Mouse (Mus musculus) retina, adult 2 months (tissue): ENCODE data around the gene Lsm4.

ENCODE experiments used
- DNase-seq: peaks from one replicate; pipeline ENCODE4 v3.0.0-alpha.2; 2012; ENCODE audit warnings: low read depth, low spot score

Gene Lsm4

DNA sequence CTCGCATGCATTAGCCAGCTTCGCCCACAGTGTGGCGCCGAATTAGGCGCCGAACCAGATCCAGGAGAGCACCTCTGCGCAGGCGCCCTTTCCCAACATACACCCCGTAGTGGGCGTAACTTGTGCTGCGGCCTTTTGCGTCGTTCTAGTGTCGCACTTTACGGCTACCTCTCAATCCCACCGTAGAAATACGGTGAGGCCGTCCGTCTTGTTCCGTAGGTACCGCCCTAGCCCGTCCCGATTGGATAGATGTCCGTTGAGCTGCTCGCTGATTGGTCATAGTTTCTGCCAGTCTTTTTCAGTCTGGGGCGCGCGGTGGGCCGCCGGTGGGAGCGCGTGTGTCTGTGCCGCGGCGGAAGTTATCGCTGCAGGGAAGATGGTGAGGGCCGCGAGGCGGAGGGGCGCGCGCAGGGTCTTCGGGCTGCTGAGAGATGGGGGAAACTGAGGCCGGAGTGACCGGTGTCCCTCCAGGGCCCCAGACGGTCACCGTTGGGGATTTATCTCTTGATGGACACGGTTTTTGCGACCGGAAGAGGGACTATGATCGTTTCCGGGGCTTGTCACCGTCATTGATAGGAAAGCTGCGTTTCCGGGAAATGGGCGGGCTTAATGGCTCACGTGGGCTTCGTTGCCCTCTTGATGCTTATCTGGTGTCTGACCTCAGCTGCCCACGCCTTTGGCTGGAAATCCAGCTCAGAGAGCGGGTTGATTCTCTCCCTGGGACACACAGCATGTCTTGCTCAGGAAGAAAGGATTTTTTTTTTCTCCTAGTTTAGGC is at the start of gene Lsm4:
Gene Lsm4 (plus strand): TSS at position 170 of the 778 bp plus-strand sequence.
- peak; percentile 99 for DNase-seq

DNA sequence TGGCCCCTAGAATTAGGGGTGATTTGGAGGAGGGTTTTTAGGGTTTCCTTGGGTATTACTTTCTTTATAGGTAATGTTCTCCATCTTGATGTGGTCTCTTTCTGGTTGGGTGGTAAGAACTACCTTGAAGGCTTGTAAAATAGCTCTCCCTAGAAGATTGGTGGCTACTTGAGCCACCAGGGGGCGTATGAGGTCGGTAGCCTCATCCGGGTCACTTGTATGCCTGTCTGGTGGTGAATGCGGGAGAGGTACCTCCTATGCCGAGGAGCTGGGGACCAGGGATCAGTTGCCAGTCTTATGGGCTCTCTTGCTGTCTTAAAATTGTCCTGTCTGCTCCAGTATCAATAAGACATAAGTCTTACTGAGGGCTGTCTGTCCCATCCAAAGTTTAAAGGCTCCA is 47.9 kb upstream of the Lsm4 start:
- DNase-seq: no peak

DNA sequence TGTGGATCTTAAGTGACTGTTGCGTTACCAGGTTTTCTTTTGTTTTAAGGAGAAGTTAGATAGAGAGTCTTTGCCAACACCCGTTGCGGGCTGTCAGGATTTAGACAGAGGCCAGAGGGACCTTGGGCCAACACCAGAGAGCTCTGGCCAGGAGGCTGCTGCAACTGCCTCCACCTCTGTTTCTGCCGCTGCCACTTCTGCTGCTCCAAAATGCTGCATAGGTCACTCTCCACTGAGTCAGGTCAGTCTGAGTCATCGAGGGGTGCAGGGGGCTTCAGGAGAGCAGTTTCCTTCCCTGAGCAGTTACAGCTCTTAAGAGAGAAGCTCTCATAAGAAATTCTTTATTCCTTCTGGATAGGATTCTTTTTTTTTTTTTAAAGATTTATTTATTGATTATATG is 46.0 kb upstream of the Lsm4 start:
- no peak for DNase-seq

DNA sequence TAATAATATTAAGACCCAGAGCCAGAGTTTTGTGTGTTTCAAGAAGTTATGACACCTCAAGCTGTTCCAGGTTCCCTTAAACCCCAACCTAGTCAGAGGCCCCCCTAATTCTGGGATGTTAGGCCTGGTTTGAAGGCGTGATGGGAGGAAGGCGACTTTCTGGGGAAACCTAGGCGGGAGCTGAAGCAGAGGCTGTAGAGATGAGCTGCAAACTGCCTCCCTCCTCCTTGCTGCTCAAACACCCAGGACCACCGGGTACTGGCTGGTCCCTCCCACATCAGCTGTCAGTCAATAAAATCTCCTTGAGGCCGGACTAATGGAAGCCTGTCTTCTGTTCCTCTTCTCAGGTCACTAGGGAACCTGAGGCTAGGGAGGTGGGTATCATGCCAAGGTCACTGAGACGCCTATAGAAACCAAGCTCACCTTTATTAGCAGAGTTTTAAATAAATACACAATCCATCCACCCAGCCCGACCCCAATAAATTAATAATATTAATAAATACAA is 44.0 kb upstream of the Lsm4 start:
- no peak for DNase-seq

DNA sequence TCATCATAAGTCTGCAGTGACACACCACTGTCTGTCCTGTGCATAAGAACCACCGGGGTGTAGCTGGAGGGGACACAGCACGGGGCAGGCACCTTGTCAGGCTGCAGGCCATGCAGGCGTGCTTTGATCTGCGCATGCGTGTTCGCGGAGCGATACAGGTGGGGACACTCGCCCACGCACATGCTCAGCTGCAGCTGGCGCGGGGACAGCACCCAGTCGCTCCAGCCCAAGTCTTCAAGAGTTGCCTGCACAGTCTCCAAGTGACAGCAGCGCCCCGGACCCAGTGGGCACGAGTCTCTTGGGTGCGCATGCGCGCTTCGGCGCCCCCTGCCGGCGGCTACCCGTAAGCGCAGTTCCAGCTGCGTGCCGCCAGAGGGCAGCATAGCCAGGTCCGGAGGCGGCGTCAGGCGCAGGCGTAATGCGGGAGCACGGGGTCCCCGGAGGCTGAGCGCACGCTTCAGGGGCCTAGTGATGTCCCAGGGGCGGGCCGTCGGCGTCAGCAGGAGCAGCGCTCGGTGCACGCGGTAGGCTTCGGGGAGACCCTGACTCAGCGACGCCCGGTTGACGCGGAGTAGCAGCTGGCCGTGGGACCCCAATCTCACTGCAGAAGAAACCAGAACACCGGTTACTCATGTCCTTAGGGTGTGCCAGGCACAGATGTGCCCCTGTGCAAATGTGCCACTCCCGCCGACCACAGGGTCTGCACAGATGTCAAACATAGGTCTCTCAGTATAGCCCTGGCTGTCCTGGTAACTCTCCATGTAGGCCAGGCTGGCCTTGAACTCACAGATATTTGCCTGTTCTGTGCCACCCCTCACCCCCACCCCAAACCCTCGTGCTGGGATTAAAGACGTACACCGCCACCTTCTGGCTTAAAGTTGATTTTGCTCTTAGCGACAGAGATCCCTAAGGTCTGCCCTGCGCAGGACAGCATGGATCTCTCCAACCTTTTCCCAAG is 43.2 kb upstream of the Lsm4 start:
- DNase-seq: peak; percentile 81

DNA sequence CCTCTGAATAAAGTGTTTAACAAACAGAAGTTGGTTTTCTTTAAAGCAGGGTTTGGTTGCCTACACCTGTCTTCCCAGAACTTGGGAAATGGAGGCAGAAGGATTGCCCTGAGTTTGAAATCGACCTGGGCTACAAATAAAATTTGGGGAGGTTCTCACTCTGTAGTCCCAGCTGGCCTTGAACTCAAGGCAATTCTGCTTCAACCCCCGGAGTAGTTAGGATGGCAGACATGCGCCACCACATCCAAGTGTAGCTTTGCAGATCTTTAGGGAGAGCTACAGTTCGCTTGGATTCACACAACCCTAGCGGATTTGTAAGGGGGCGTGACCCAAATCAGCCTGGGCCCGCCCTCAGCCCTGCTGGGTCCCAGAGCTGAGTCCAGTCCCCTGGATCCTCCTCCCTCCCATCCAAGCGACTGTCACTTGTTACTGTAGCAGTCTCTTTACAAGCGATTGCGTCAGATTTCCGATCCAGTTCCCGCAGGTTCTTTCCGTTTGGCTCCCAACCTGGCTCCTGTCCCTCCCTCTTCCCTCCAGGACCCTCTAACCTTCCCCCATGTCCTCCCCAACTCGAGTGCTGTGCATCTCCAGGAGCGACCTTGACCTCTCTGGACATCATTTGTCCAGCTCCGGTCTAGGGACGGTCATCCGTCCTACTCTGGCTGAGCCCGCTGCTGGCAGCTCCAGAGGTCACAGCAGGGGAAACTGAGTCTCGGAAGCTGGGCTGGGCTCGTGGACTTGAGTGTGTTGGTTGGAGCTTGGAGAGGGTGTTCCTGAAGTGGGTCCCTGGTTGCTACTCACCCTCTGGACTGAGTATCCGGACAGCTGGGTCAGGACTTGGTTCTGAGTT is 42.3 kb upstream of the Lsm4 start:
- no peak for DNase-seq

DNA sequence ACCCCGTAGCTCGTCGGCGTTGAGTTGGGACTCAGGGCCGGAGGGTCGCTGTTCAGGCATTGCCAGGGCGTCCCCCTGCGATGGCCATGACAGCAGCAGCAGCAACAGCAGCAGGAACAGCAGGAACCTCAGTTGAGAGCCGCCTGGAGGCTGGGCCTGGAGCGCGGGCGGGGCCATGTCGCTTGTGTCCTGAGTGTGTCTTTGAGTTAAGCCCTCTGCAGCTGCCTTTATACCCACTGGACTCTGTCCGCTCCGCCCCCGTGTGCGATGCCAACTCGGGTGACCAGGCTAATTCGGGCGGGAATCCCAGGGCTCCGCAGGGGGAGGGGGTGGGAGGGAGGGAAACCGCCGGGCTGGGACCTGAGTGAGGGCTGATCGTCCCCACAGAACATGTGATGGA is 41.6 kb upstream of the Lsm4 start:
- no peak for DNase-seq

DNA sequence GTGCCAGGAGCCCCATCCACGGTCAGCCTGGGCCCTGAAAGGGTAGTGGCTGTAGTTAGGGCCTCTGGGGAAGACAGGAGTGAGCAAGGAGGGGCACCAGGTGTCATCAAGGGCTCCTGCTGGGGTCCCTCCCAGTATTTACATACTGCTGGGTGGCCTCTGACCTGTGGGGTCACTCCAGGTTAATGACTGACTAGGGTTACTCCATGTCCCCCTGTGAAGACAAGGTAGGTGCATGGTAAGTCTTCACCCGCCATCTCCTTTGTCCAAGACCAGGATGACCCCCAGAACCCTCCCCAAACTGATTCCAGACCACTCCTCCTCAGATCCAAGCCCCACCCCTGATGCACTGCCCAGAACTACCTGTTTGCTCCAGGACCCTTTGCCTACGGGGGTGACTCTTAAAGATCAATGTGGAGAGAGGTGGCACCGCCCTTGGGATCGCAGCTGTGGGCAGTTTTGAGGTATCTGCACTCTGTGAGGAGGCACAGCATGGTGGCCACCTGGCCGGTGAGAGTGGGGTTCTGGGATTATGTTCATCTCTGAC is 40.6 kb upstream of the Lsm4 start, which contains the start of gene Gdf15:
Gene Gdf15 (minus strand): TSS at position 111 of the 547 bp plus-strand sequence.
- DNase-seq: no peak

DNA sequence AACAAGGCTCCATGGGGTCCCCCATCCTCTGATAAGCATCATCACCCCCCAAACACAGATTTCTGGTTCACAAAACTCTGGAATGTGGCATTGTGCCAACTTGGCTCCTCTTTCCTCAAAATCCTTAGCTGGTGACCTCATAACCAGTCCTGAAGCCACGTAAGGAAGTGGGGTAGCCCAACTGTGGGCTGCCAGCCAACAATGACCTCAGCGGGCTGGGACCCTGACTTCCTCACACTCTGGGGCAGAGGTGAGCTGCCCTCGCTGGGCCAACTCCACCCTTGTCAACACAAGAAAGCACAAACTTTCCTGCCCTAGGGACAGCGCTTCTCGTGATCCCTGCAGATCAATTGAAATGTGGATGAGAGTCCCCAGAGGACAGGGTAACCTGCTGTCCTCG is 39.0 kb upstream of the Lsm4 start:
- DNase-seq: no peak

DNA sequence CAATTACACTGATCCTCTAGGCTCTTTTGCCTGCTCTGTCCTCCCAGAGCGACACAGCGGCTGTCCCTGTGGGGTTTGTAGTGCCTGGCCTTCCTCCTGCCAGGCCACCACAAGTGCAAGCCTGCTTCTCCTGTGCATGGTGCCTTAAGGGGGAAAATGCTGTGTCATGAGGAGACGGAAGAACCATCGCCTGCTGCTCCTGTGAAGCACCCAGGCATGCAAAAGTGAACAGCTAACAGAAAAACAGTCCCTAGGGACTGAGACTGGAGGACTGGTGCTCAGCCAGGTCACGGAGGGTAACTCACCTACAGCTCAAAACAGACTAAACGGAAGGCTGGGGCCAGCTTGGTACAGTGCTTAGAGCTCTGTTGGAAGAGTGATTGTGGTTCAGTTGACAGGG is 37.5 kb upstream of the Lsm4 start:
- DNase-seq: no peak

DNA sequence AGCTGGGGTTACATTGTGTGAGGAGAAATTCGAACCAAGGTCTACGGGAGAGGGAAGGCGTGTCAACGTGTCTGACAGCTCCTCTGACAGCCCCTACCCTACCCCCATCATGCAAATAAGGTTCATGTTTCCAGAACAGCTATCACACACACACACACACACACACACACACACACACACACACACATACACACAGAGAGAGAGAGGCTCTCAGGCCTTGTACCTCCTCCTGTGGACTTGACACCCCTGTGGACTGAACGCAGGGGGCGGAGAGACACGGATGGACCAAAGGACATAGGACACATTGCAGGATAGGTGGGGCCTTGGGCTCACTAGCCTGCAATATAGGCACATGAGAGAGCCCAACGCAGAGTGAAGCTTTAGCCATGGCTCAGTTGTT is 36.2 kb upstream of the Lsm4 start:
- DNase-seq: no peak

DNA sequence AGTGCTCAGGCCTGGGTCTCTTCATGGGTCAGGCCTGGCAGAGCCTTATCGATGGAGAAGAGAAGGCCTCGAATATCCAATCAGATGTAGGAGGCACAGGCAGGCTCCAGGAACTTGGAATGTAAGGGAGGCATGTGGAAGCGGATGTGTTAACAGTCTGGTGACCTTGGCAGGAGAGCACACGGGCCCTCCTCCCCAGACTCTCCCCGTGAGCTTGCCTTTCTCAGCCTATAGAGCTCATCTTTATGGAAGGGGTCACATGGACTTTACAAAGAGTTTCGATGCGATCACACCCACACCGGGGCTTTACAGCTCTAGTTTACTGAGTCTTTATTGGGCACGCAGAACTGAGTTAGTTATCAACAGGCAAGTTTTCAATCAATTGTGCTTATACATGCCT is 34.3 kb upstream of the Lsm4 start:
- no peak for DNase-seq

DNA sequence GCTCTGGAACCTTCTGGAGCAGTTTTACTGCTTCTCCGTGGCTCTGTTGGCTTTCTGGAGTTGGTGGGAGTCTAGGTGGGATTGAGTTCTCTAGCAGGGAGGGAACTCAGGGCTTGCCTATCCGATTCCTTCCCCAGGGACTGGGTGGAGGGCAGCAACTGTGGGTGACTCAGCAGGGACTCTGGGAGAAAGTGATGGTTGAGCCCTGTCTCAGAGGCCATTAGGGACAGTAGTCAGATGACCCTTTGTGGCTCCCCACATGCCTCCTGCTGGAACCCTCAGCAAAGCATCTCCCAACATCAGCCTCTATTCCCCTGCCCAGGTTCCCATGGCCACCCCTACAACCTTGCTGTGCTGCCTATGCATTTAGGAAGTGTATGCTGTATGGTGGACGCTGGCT is 30.0 kb upstream of the Lsm4 start:
- DNase-seq: no peak

DNA sequence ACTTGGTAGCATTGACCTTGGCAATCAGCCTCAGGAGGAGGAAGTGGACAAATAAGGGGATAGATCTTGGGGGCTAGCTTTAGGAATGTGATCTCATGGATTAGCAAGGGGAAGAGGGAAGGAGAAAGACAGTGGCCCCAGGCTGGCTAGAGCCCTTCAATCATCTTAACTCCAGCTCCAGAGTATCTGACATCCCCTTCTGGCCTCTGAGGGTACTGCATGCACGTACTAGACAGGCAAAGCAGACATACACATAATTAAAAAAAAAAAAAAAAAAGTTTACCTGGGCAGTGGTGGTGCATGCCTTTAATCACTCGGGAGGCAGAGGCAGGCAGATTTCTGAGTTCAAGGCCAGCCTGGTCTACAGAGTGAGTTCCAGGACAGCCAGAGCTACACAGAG is 29.0 kb upstream of the Lsm4 start:
- no peak for DNase-seq

DNA sequence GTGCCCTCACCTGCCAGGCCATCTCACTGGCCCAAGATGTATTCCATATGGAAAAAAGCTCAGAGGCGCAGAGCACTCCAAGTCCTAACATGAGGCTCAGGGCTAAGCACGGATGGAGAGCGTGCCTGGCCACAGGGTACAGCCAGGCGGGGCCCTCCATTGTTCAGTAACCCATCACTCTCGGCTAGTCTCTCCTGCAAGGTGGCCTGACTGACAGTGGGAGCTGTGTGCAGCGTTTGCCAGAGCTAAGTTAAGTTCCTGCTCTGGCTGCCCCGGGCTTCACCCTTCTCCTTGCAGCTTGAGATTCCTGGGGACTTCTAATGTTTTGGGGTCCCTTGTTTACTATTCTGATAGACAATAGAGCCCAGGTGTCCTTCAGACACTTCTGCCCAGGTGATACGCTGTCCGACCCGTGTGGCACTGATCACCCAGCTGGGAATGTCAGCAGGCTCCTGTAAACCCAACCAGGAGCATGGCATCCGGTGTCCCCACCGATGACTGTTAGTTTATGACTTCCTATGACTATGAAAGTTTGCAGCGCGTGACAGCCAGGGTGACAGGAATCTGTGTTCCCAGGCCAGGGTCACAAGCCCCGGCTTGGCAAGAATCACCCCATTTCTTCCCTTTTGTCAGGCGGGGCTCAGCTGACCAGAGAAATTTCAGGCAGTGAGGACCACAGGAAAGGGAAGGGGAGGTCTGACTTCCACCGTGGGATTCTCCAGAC is 27.4 kb upstream of the Lsm4 start:
- no peak for DNase-seq

DNA sequence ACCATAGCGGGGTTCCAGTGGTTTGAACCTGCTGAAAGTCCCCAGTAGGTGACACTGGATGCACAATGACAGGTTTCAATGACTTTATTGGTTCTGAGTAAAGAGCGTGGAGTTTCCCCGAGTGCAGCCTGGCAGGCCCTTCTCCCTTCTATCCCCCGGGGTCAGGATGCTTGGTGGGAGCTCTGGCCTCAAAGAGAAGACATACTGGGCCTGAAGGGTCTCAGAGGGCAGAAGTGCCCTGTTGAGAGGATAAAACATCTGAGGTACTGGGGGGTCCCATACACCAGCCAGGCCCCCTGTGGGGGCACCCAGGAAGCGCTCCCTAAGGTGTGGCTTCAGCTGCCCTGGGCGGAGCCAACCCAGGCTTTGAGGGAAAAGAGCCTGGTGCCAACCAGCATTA is 26.7 kb upstream of the Lsm4 start:
- no peak for DNase-seq

DNA sequence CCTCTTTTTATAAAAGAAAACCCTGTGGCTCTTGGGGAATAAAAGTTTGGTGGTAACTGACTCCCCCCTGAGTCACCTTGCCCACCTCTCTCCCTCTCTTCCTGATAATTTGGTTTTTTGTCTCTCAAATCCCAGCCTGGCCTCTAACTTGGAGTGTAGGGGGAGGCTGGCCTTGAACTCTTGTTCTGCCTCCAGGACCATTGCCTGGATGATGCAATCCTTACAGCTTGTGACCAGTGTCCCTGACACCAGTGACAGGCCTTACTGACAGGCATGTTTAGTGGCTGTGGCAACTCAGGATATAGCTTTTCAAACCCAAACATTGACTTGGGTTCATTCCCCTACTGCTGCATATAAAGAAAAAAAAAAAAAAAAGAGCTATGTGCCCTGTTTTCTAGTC is 26.3 kb upstream of the Lsm4 start:
- DNase-seq: no peak

DNA sequence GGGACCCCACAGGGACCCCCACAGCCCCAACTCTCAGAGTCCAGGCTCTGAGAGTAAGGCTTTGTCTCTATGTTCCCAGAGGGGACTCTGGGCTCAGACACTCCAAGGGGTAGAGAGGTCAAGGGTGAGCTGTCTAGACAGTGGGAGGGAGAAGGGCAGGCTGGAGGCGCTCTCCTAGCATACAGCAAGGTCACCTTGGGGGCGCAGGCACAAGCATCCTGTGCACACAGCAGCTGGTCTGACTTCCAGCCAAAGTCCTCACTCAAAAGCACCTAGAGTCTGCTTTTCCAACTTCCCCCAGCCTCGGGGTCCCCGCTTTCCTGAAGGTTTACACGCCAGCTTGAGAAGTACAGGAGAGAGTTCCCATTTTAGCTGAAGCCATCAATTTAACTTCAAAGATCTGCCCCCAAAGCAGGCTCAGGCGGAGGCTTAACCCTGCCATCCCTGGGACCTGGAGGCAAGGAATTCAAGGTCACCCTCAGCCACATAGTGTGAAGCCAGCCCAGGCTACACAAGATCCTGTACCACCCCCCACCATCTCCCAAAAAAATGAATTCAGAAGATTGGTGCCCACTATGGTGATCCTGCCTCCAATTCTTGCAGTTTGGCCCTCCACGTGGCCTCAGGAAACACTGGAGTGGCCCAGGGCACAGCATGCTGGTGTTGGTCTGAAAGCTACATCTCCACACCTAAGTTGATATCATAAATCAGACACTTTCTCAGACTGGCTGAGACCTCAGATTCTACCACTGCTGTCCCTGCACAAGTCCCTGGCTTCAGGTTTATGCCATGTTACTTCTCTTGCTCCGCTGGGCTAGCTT is 25.5 kb upstream of the Lsm4 start:
- no peak for DNase-seq

DNA sequence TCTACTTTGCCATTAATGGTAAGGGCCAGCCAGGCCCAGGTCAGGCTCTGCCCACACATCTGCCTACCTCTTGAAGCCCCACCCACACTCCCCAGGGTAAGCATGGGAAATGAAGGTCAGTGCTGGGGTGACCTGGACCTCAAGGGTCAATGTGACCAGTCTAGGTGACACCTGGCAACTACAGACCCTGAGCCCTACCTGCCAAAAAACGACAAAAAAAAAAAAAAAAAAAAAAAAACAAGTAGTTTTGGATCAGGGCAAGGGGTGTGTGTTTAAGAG is 24.9 kb upstream of the Lsm4 start:
- no peak for DNase-seq

DNA sequence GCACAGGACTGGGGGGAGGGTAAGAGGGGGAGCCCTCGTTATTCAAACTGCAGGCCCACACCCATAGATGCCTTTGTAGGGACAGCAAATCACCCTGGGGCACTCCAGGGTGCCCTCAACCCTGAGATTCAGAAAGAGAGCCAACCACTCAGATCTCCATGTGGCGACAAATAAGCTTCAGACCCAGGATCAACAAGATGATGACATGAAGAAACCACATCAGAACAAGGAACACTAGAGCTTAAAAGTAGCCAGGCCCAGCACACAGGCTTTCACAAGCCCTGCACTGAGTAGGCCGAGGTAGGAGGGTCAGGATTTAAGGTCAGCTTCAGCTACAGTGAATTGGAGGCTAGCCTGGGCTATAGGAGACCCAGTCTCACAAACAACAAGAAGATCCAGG is 24.1 kb upstream of the Lsm4 start:
- DNase-seq: no peak
